18 mouse cellular contexts compared by ENCODE assay signal in the genomic region with DNA sequence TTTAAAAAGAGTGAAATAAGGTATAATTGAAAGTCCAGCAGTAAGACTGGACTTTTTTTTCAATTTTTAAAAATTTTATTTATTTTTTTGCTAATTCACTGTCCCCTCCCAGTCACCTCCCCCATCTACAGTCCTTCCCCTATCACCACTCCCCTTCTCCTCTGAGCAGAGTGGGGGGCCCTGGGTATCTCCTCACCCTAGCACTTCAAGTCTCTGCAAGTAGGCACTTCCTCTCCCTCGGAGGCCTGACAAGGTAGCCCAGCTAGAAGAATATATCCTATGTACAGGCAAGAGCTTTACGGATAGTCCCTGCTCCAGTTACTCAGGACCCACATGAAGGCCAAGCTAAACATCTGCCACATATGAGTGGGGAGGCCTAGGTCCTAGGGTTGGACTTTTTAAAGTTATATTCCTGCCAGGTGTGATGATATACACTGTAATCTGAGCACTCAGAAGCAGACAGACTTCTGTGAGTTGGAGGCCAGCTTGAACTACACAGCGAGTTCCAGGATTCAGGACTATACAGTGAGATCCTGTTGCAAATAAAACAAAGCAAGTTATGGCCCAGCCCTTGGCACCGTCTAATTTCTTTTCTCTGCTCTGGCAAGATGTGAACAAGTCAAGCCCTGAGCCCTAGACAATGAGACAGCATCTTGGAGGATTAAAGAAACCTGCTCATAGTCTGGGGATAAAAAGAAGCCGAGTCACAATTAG. TPM values are rescaled to one million over a fixed set of nuclear protein-coding genes. Genes with fewer than 3 reads are reported as not detected.
A peak's percentile ranks its signal among the peaks of the same experiment; 100 is the strongest.
DNase-seq lines count a peak whose midpoint lies in the region; ATAC-seq and TF ChIP-seq lines count a peak whose summit lies in the region.
"Had no signal": no experiment of that assay in that cellular context is flagged by ENCODE, and none has a peak within 500 bp of the region (broad histone marks: within the 10 kb centered on the region; RNA-seq: fewer than 3 reads in every experiment).

No protein-coding gene starts in this region.

- H3K9ac ChIP-seq in kidney, embryonic 15.5 days, result no peak overlapping the region
- H3K9ac ChIP-seq in embryonic facial prominence, embryonic 14.5 days (ENCODE audit: low read depth, low read length), result no peak overlapping the region
- H3K9ac ChIP-seq in stomach, embryonic 16.5 days (ENCODE audit: low read length), result no peak overlapping the region
- H3K9ac ChIP-seq: forebrain, embryonic 13.5 days; hindbrain, embryonic 12.5 days had no signal

- H3K4me2 ChIP-seq in kidney, embryonic 15.5 days, result no peak overlapping the region
- H3K4me2 ChIP-seq in embryonic facial prominence, embryonic 14.5 days (ENCODE audit: low read depth, low read length), result no peak overlapping the region
- H3K4me2 ChIP-seq in stomach, embryonic 16.5 days (ENCODE audit: low read depth, low read length), result no peak overlapping the region
- H3K4me2 ChIP-seq: forebrain, embryonic 13.5 days; hindbrain, embryonic 12.5 days had no signal

- no peaks in the 10 kb centered on the region for H3K27me3 ChIP-seq in kidney, embryonic 15.5 days
- H3K27me3 ChIP-seq in embryonic facial prominence, embryonic 14.5 days (replicated peaks; ENCODE audit: control insufficient read depth, insufficient read depth, low read length), result no peaks in the 10 kb centered on the region
- H3K27me3 ChIP-seq in stomach, embryonic 16.5 days (ENCODE audit: control insufficient read depth, insufficient read depth, low read length), result no peaks in the 10 kb centered on the region
- H3K27me3 ChIP-seq: forebrain, embryonic 13.5 days; hindbrain, embryonic 12.5 days had no signal

- no peaks in the 10 kb centered on the region for H3K9me3 ChIP-seq in kidney, embryonic 15.5 days (replicated peaks)
- H3K9me3 ChIP-seq in embryonic facial prominence, embryonic 14.5 days (ENCODE audit: control insufficient read depth, low read length), result no peaks in the 10 kb centered on the region
- no peaks in the 10 kb centered on the region for H3K9me3 ChIP-seq in stomach, embryonic 16.5 days (replicated peaks; ENCODE audit: control insufficient read depth, low read length)
- H3K9me3 ChIP-seq: forebrain, embryonic 13.5 days; heart, embryonic 10.5 days; hindbrain, embryonic 12.5 days had no signal

- no peak for TF ChIP-seq CTCF in lung, adult 2 months (IDR thresholded peaks at IDR 0.05; ENCODE audit: insufficient read depth, low read length)

- peak; percentile 77 for ATAC-seq in kidney, embryonic 15.5 days (replicated peaks; ENCODE audit: low FRiP score)
- peak; percentile 82 for ATAC-seq in embryonic facial prominence, embryonic 14.5 days (ENCODE audit: low read depth)
- no peak for ATAC-seq in stomach, embryonic 16.5 days (ENCODE audit: insufficient read depth, low FRiP score)
- no peak for ATAC-seq in monocyte, adult 5-6 weeks (replicated peaks; ENCODE audit: insufficient number of reproducible peaks, low FRiP score, low TSS enrichment, poor library complexity, severe bottlenecking)
- ATAC-seq: forebrain, embryonic 13.5 days; hindbrain, embryonic 16.5 days had no signal

- no peak for DNase-seq in kidney, adult 9 months
- peak; percentile 11 for DNase-seq in lung, postnatal 14 days
- DNase-seq in lung, adult 2 months, result no peak
- peak; percentile 67 for DNase-seq in embryonic facial prominence, embryonic 14.5 days (ENCODE audit: low spot score)
- DNase-seq: adrenal gland, adult 2 months; adrenal gland, postnatal 25 days; cerebellum, adult 2 months; gastrocnemius, adult 2 months; gastrocnemius, postnatal 25 days; heart, postnatal 10 days; heart, postnatal 4 days had no signal

- no peak overlapping the region for H3K4me3 ChIP-seq in kidney, embryonic 15.5 days (replicated peaks)
- no peak overlapping the region for H3K4me3 ChIP-seq in lung, adult 2 months (replicated peaks; ENCODE audit: extremely low read depth, low read depth, low read length)
- no peak overlapping the region for H3K4me3 ChIP-seq in embryonic facial prominence, embryonic 14.5 days (ENCODE audit: low read depth, low read length)
- no peak overlapping the region for H3K4me3 ChIP-seq in stomach, embryonic 16.5 days (replicated peaks; ENCODE audit: low read length)
- H3K4me3 ChIP-seq: forebrain, embryonic 13.5 days; gastrocnemius, adult 2 months; heart, embryonic 10.5 days; hindbrain, embryonic 12.5 days had no signal

- H3K4me1 ChIP-seq in kidney, embryonic 15.5 days, result no peaks in the 10 kb centered on the region
- peaks cover 5% of the 10 kb centered on the region for H3K4me1 ChIP-seq in lung, adult 2 months (ENCODE audit: control insufficient read depth, insufficient read depth, low read length)
- no peaks in the 10 kb centered on the region for H3K4me1 ChIP-seq in embryonic facial prominence, embryonic 14.5 days (ENCODE audit: control insufficient read depth, insufficient read depth, low read length)
- H3K4me1 ChIP-seq in stomach, embryonic 16.5 days (ENCODE audit: control insufficient read depth, insufficient read depth, low read length), result no peaks in the 10 kb centered on the region
- H3K4me1 ChIP-seq: hindbrain, embryonic 12.5 days had no signal

- TF ChIP-seq POLR2A in lung, adult 2 months (IDR thresholded peaks at IDR 0.05; ENCODE audit: borderline replicate concordance, extremely low read depth, low read depth, low read length), result no peak

- H3K27ac ChIP-seq in kidney, embryonic 15.5 days, result no peak overlapping the region
- no peak overlapping the region for H3K27ac ChIP-seq in embryonic facial prominence, embryonic 14.5 days (replicated peaks; ENCODE audit: low read depth, low read length)
- H3K27ac ChIP-seq in stomach, embryonic 16.5 days (ENCODE audit: low read length), result peak overlapping the region; percentile 62
- H3K27ac ChIP-seq: forebrain, embryonic 13.5 days; gastrocnemius, adult 2 months; heart, embryonic 10.5 days; hindbrain, embryonic 12.5 days had no signal

- H3K36me3 ChIP-seq in kidney, embryonic 15.5 days, result no peaks in the 10 kb centered on the region
- no peaks in the 10 kb centered on the region for H3K36me3 ChIP-seq in embryonic facial prominence, embryonic 14.5 days (ENCODE audit: control insufficient read depth, insufficient read depth, low read length)
- H3K36me3 ChIP-seq in stomach, embryonic 16.5 days (ENCODE audit: control insufficient read depth, insufficient read depth, low read length), result no peaks in the 10 kb centered on the region
- H3K36me3 ChIP-seq: heart, embryonic 10.5 days; hindbrain, embryonic 12.5 days had no signal

- WGBS in kidney, embryonic 15.5 days, result 39% methylated on average over 5 of the region's 5 CpGs
- 55% methylated on average over 5 of the region's 5 CpGs for WGBS in lung, adult 2 months
- 48% methylated on average over 5 of the region's 5 CpGs for WGBS in embryonic facial prominence, embryonic 14.5 days
- 64% methylated on average over 5 of the region's 5 CpGs for WGBS in stomach, embryonic 16.5 days

RNA-seq across cellular contexts. Expression of a gene that starts 26.2 kb away (rescaled TPM):
- polyA plus RNA-seq in kidney, embryonic 15.5 days (2015; fragmentation: Nextera tagmentation; extraction: Ambion mirVana), result 89.4 and 91.6 TPM in 2 replicates
- polyA plus RNA-seq in lung, adult 2 months (2012; rRNA removed), result 9.5 and 14.1 TPM in 2 replicates
- polyA plus RNA-seq in embryonic facial prominence, embryonic 14.5 days (2014; fragmentation: Nextera tagmentation; extraction: Ambion mirVana), result 72.9 and 73.5 TPM in 2 replicates
- polyA plus RNA-seq in stomach, embryonic 16.5 days (2015; fragmentation: Nextera tagmentation; extraction: Ambion mirVana), result 68.3 and 68.6 TPM in 2 replicates
- total RNA-seq in monocyte, adult 5-6 weeks (2017), result 65.7 to 85.4 TPM (median 76.7 TPM) in 3 replicates

RNA-seq across cellular contexts. Expression of a gene that starts 41.4 kb away (rescaled TPM):
- polyA plus RNA-seq in kidney, embryonic 15.5 days (2015; fragmentation: Nextera tagmentation; extraction: Ambion mirVana), result 122 and 126 TPM in 2 replicates
- 8.5 and 13.9 TPM in 2 replicates for polyA plus RNA-seq in lung, adult 2 months (2012; rRNA removed)
- 121 and 127 TPM in 2 replicates for polyA plus RNA-seq in embryonic facial prominence, embryonic 14.5 days (2014; fragmentation: Nextera tagmentation; extraction: Ambion mirVana)
- 106 and 122 TPM in 2 replicates for polyA plus RNA-seq in stomach, embryonic 16.5 days (2015; fragmentation: Nextera tagmentation; extraction: Ambion mirVana)
- total RNA-seq in monocyte, adult 5-6 weeks (2017), result 79.3 to 102 TPM (median 99.6 TPM) in 3 replicates

Comparison
In these comparisons a context has a peak if more than half of its experiments do, and no peak if none do; other contexts are left out.
1. DNase-seq: peak in lung, postnatal 14 days (single experiment) and embryonic facial prominence, embryonic 14.5 days (single experiment); none in kidney, adult 9 months (single experiment) and lung, adult 2 months (single experiment).
2. ATAC-seq: peak in kidney, embryonic 15.5 days (single experiment) and embryonic facial prominence, embryonic 14.5 days (single experiment); none in stomach, embryonic 16.5 days (single experiment) and monocyte, adult 5-6 weeks (single experiment).